Mouse (Mus musculus) kidney, adult 2 months (tissue): ENCODE results near the gene Prr15.

Source experiments
- CTCF ChIP-seq: fragments of 200-500 bp; conservative IDR thresholded peaks from 2 replicates; pipeline ENCODE4 v1.5.1; 2011; ENCODE audit warnings: low read depth, mild to moderate bottlenecking, control low read depth, low read length, moderate library complexity, mixed read lengths; ENCODE audit not compliant: insufficient read depth, insufficient read length
- POLR2A ChIP-seq: fragments of 200-500 bp; IDR thresholded peaks from one replicate; pipeline ENCODE4 v1.6.1; 2011; ENCODE audit warnings: low read depth, low read length, control low read depth

DNA sequence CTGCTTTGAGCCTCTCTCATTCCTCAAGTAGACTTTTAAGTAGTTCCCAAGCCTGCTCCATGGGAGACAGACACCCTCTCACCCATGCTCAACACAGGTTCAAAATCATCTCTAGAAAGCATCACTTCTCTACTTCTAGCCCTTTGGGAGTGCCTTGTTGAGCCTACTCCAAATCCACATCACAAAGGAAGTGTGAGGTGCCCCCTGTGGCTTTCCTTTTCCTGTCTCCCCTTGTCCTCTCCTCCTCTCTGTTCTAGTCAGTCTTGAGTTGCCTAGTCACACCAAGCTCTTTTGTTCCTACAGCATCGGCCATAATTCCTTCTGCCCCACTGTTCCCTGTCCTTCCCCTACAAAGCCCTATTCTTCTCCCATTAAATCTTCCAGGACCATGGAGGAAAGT, 42.3 kb upstream of the Prr15 start:
- no peak for TF ChIP-seq CTCF
- TF ChIP-seq POLR2A = no peak
